Comparison of ENCODE assay signal across 11 mouse cellular contexts in the genomic region with DNA sequence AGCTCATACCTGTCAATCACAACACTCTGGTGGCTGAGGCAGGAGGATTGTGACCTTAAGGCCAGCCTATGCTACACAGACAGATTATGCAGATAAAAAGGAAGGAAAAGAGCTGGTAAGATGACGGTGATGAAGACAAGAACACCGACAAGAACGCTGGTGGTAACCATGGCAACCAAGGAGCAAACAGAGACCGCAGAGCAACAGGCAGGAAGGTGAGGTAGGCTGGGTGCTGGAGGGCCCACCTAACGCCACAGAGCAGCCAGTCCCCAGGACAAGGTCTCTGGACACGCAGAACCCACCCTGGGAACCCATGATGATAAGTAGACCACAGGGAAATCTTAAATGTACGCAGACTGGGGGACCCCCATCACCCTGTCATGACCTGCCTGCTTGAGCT. TPM values are rescaled to one million over a fixed set of nuclear protein-coding genes. Genes with fewer than 3 reads are reported as not detected.
DNase-seq lines count a peak whose midpoint lies in the region; ATAC-seq lines count a peak whose summit lies in the region.
"Had no signal": no experiment of that assay in that cellular context is flagged by ENCODE, and none has a peak within 500 bp of the region (broad histone marks: within the 10 kb centered on the region; RNA-seq: fewer than 3 reads in every experiment).

No protein-coding gene starts in this region.

- ATAC-seq in hindbrain, embryonic 16.5 days: no peak
- no peak for ATAC-seq in hindbrain, embryonic 15.5 days (ENCODE audit: low FRiP score, low read depth)
- ATAC-seq in neutrophil, adult 5-6 weeks (ENCODE audit: extremely low read depth, insufficient number of reproducible peaks, low FRiP score, poor library complexity, severe bottlenecking): peak; percentile 65

- H3K36me3 ChIP-seq in hindbrain, embryonic 10.5 days: peaks cover 28% of the 10 kb centered on the region
- peaks cover 5% of the 10 kb centered on the region; the same call in 1 of the 2 replicates for H3K36me3 ChIP-seq in hindbrain, embryonic 16.5 days (ENCODE audit: control insufficient read depth, insufficient read depth, low read length)
- H3K36me3 ChIP-seq in hindbrain, embryonic 15.5 days: no peaks in the 10 kb centered on the region

- no peak overlapping the region for H3K9ac ChIP-seq in hindbrain, embryonic 16.5 days (ENCODE audit: low read depth, low read length)
- H3K9ac ChIP-seq in hindbrain, embryonic 15.5 days: no peak overlapping the region

- H3K4me3 ChIP-seq in hindbrain, embryonic 10.5 days: peak overlapping the region; percentile 30
- H3K4me3 ChIP-seq in hindbrain, embryonic 16.5 days (ENCODE audit: low read length): no peak overlapping the region
- no peak overlapping the region for H3K4me3 ChIP-seq in hindbrain, embryonic 15.5 days

- H3K4me2 ChIP-seq in hindbrain, embryonic 16.5 days (ENCODE audit: low read length): no peak overlapping the region
- H3K4me2 ChIP-seq in hindbrain, embryonic 15.5 days: peak overlapping the region; percentile 10

- no peaks in the 10 kb centered on the region for H3K9me3 ChIP-seq in hindbrain, embryonic 10.5 days
- H3K9me3 ChIP-seq in hindbrain, embryonic 16.5 days (ENCODE audit: control insufficient read depth, low read length): no peaks in the 10 kb centered on the region
- H3K9me3 ChIP-seq in hindbrain, embryonic 15.5 days: no peaks in the 10 kb centered on the region

- DNase-seq in hindbrain, embryonic 10.5 days (ENCODE audit: low spot score): no peak
- DNase-seq in CD8-positive naive resting alpha-beta T cell, adult 2 months (ENCODE audit: low read depth in 2 of 2, low spot score in 2 of 2): peak; percentile 78 to 81
- no peak for DNase-seq in right cerebral cortex, adult 2 months (ENCODE audit: low spot score in 2 of 2)
- no peak for DNase-seq in cerebellum, adult 9-11 months
- no peak for DNase-seq in lung, postnatal 4 days
- DNase-seq: heart, postnatal 36 days; lung, postnatal 36 days; right cerebral cortex, postnatal 4 days had no signal

- WGBS in hindbrain, embryonic 10.5 days: 56% methylated on average over 7 of the region's 7 CpGs
- WGBS in hindbrain, embryonic 16.5 days: 49% methylated on average over 7 of the region's 7 CpGs
- 41% methylated on average over 7 of the region's 7 CpGs for WGBS in hindbrain, embryonic 15.5 days

- peaks cover 100% of the 10 kb centered on the region for H3K4me1 ChIP-seq in hindbrain, embryonic 10.5 days (replicated peaks)
- peaks cover 52% of the 10 kb centered on the region for H3K4me1 ChIP-seq in hindbrain, embryonic 16.5 days (ENCODE audit: control insufficient read depth, insufficient read depth, low read depth, low read length)
- H3K4me1 ChIP-seq in hindbrain, embryonic 15.5 days (replicated peaks): peaks cover 79% of the 10 kb centered on the region

- peak overlapping the region; percentile 89 for H3K27ac ChIP-seq in hindbrain, embryonic 10.5 days
- no peak overlapping the region; the same call in 1 of the 2 replicates for H3K27ac ChIP-seq in hindbrain, embryonic 16.5 days (ENCODE audit: low read depth, low read length)
- 0 out of 2 replicates have a peak overlapping the region, but pooled peaks have one; percentile 14 for H3K27ac ChIP-seq in hindbrain, embryonic 15.5 days (replicated peaks)

- no peaks in the 10 kb centered on the region for H3K27me3 ChIP-seq in hindbrain, embryonic 10.5 days (ENCODE audit: insufficient read depth, poor library complexity, severe bottlenecking)
- no peaks in the 10 kb centered on the region for H3K27me3 ChIP-seq in hindbrain, embryonic 16.5 days (replicated peaks; ENCODE audit: control insufficient read depth, insufficient read depth, low read length)
- H3K27me3 ChIP-seq in hindbrain, embryonic 15.5 days: no peaks in the 10 kb centered on the region

RNA-seq across cellular contexts. Expression of a gene that starts 9.8 kb away (rescaled TPM):
- polyA plus RNA-seq in hindbrain, embryonic 10.5 days (2016; fragmentation: Nextera tagmentation; extraction: Ambion mirVana): 273 and 545 TPM in 2 replicates
- polyA plus RNA-seq in hindbrain, embryonic 16.5 days (2015; fragmentation: Nextera tagmentation; extraction: Ambion mirVana): 112 and 127 TPM in 2 replicates
- 147 and 151 TPM in 2 replicates for polyA plus RNA-seq in hindbrain, embryonic 15.5 days (2015; fragmentation: Nextera tagmentation; extraction: Ambion mirVana)
- total RNA-seq in neutrophil, adult 5-6 weeks (2017): 348 and 428 TPM in 2 replicates

RNA-seq across cellular contexts. Expression of a gene that starts 31.5 kb away (rescaled TPM):
- polyA plus RNA-seq in hindbrain, embryonic 10.5 days (2016; fragmentation: Nextera tagmentation; extraction: Ambion mirVana): 10.7 and 11.9 TPM in 2 replicates
- 20.3 and 20.5 TPM in 2 replicates for polyA plus RNA-seq in hindbrain, embryonic 16.5 days (2015; fragmentation: Nextera tagmentation; extraction: Ambion mirVana)
- polyA plus RNA-seq in hindbrain, embryonic 15.5 days (2015; fragmentation: Nextera tagmentation; extraction: Ambion mirVana): 17.3 TPM in 2 replicates
- 10.0 and 14.7 TPM in 2 replicates for total RNA-seq in neutrophil, adult 5-6 weeks (2017)

RNA-seq across cellular contexts. Expression of a gene that starts 52.4 kb away (rescaled TPM):
- 12.6 and 15.3 TPM in 2 replicates for polyA plus RNA-seq in hindbrain, embryonic 10.5 days (2016; fragmentation: Nextera tagmentation; extraction: Ambion mirVana)
- polyA plus RNA-seq in hindbrain, embryonic 16.5 days (2015; fragmentation: Nextera tagmentation; extraction: Ambion mirVana): 11.4 and 13.4 TPM in 2 replicates
- polyA plus RNA-seq in hindbrain, embryonic 15.5 days (2015; fragmentation: Nextera tagmentation; extraction: Ambion mirVana): 10.1 and 13.2 TPM in 2 replicates
- total RNA-seq in neutrophil, adult 5-6 weeks (2017): 4.1 and 4.2 TPM in 2 replicates

Comparison
In these comparisons a context has a peak if more than half of its experiments do, and no peak if none do; other contexts are left out.
1. DNase-seq: peak in CD8-positive naive resting alpha-beta T cell, adult 2 months (2 of 2); none in hindbrain, embryonic 10.5 days (single experiment), right cerebral cortex, adult 2 months (0 of 2), cerebellum, adult 9-11 months (single experiment) and lung, postnatal 4 days (0 of 2).